In the genomic region with DNA sequence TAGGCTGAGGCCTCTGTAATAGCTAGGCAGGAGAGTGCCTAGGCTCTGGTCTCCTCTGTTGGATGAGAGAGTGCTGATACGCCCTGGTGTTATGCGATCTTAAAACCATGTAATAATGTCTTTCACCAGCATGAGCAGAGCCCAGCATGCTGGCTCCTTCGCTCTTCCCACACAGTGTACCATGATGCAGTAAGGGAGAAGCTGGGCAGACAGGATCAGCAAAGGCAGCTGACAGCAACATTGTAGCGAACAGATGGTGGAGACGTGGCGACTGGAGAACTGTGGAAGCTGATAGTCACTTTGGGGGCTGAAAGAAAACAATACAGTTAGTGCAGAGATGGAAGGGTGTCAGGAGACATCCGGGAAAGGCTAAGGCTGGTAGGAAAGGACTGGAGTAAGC, we compare ENCODE assay signal across 8 mouse cellular contexts.
A peak's percentile ranks its signal among the peaks of the same experiment; 100 is the strongest.
DNase-seq lines count a peak whose midpoint lies in the region; ATAC-seq lines count a peak whose summit lies in the region.

No protein-coding gene starts in this region.

- no peak overlapping the region for H3K9ac ChIP-seq in forebrain, embryonic 14.5 days (ENCODE audit: low read length)
- H3K9ac ChIP-seq in limb, embryonic 13.5 days, result no peak overlapping the region

- WGBS in forebrain, embryonic 14.5 days, result 72% methylated on average over 7 of the region's 7 CpGs
- 83% methylated on average over 7 of the region's 7 CpGs for WGBS in forebrain, embryonic 10.5 days
- WGBS in limb, embryonic 13.5 days, result 57% methylated on average over 7 of the region's 7 CpGs

- no peak overlapping the region for H3K27ac ChIP-seq in forebrain, embryonic 14.5 days (ENCODE audit: low read depth, low read length)
- H3K27ac ChIP-seq in forebrain, embryonic 10.5 days, result no peak overlapping the region
- H3K27ac ChIP-seq in limb, embryonic 13.5 days, result peak overlapping the region; percentile 78

- H3K4me2 ChIP-seq in forebrain, embryonic 14.5 days (ENCODE audit: low read length), result no peak overlapping the region
- no peak overlapping the region for H3K4me2 ChIP-seq in limb, embryonic 13.5 days (replicated peaks)

- H3K4me1 ChIP-seq in forebrain, embryonic 14.5 days (ENCODE audit: control insufficient read depth, insufficient read depth, low read length), result no peaks in the 10 kb centered on the region; the same call in 1 of the 2 replicates
- peaks cover 27% of the 10 kb centered on the region for H3K4me1 ChIP-seq in forebrain, embryonic 10.5 days
- H3K4me1 ChIP-seq in limb, embryonic 13.5 days, result peaks cover 20% of the 10 kb centered on the region

- no peak overlapping the region for H3K4me3 ChIP-seq in forebrain, embryonic 14.5 days (ENCODE audit: low read depth, low read length)
- no peak overlapping the region for H3K4me3 ChIP-seq in forebrain, embryonic 10.5 days
- H3K4me3 ChIP-seq in limb, embryonic 13.5 days, result no peak overlapping the region

- no peaks in the 10 kb centered on the region for H3K9me3 ChIP-seq in forebrain, embryonic 14.5 days (replicated peaks; ENCODE audit: control insufficient read depth, low read length)
- H3K9me3 ChIP-seq in forebrain, embryonic 10.5 days, result no peaks in the 10 kb centered on the region
- H3K9me3 ChIP-seq in limb, embryonic 13.5 days, result no peaks in the 10 kb centered on the region

- no peaks in the 10 kb centered on the region for H3K36me3 ChIP-seq in forebrain, embryonic 14.5 days (ENCODE audit: control insufficient read depth, insufficient read depth, low read length)
- H3K36me3 ChIP-seq in forebrain, embryonic 10.5 days (replicated peaks), result no peaks in the 10 kb centered on the region
- no peaks in the 10 kb centered on the region for H3K36me3 ChIP-seq in limb, embryonic 13.5 days

- ATAC-seq in forebrain, embryonic 14.5 days, result peak; percentile 86; the same call in 1 of the 2 replicates
- peak; percentile 88 for ATAC-seq in limb, embryonic 13.5 days (ENCODE audit: low FRiP score, low read depth)
- ATAC-seq in inflammation-experienced regulatory T-cells, adult 6 months, result no peak

- H3K27me3 ChIP-seq in forebrain, embryonic 14.5 days (replicated peaks; ENCODE audit: control insufficient read depth, insufficient read depth, low read length), result no peaks in the 10 kb centered on the region
- no peaks in the 10 kb centered on the region for H3K27me3 ChIP-seq in forebrain, embryonic 10.5 days (ENCODE audit: poor library complexity, severe bottlenecking)
- no peaks in the 10 kb centered on the region for H3K27me3 ChIP-seq in limb, embryonic 13.5 days

- peak; percentile 53 for DNase-seq in forebrain, embryonic 14.5 days (ENCODE audit: low spot score)
- DNase-seq in forebrain, embryonic 10.5 days (ENCODE audit: extremely low spot score, low spot score), result no peak
- peak; percentile 86 for DNase-seq in right cerebral cortex, adult 18-20 months
- DNase-seq in right cerebral cortex, postnatal 4 days, result no peak
- no peak for DNase-seq in thymus, postnatal 36 days
- DNase-seq in retina, postnatal 1 day, result no peak

Comparison
In these comparisons a context has a peak if more than half of its experiments do, and no peak if none do; other contexts are left out.
1. DNase-seq: peak in forebrain, embryonic 14.5 days (single experiment) and right cerebral cortex, adult 18-20 months (single experiment); none in forebrain, embryonic 10.5 days (single experiment), right cerebral cortex, postnatal 4 days (single experiment), thymus, postnatal 36 days (0 of 2) and retina, postnatal 1 day (single experiment).